Mouse (Mus musculus) spleen, adult 2 months (tissue): ENCODE data around the gene Lgr5.

ENCODE experiments used
- CTCF ChIP-seq: fragments of 200-500 bp; IDR thresholded peaks from 2 replicates; pipeline ENCODE4 v1.5.1; 2011; ENCODE audit warnings: mild to moderate bottlenecking, inconsistent platforms; ENCODE audit not compliant: insufficient read depth, insufficient read length, insufficient replicate concordance; ENCODE audit errors: extremely low read depth
- POLR2A ChIP-seq: fragments of 200-500 bp; IDR thresholded peaks from 2 replicates; pipeline ENCODE4 v1.6.1; 2011; ENCODE audit warnings: low read depth, low read length, inconsistent platforms

- no peak for TF ChIP-seq CTCF
- TF ChIP-seq POLR2A = no peak
Observed at GRCm38 (mm10) chr10:115553352-115554113, 34.0 kb downstream of the Lgr5 start.
